Mouse (Mus musculus): Measurements from ENCODE around the gene Stoml2.

Gene Stoml2

GRCm38 (mm10) chr4:43031237-43031995, at the start of gene Stoml2:
Stoml2 (minus strand) TSS chr4:43031710.
- peak; percentile 91 for DNase-seq (ENCODE audit: extremely low read depth, insufficient read length, low spot score)

GRCm38 (mm10) chr4:43078071-43078718, 46.7 kb upstream of the Stoml2 start:
- DNase-seq (ENCODE audit: extremely low read depth, insufficient read length, low spot score), result no peak

GRCm38 (mm10) chr4:43074923-43075322, 43.4 kb upstream of the Stoml2 start:
- no peak for DNase-seq (ENCODE audit: extremely low read depth, insufficient read length, low spot score)

GRCm38 (mm10) chr4:43065471-43065870, 34.0 kb upstream of the Stoml2 start:
- no peak for DNase-seq (ENCODE audit: extremely low read depth, insufficient read length, low spot score)

GRCm38 (mm10) chr4:43060286-43060685, 28.8 kb upstream of the Stoml2 start:
- no peak for DNase-seq (ENCODE audit: extremely low read depth, insufficient read length, low spot score)

GRCm38 (mm10) chr4:43059697-43060096, 28.2 kb upstream of the Stoml2 start:
- DNase-seq (ENCODE audit: extremely low read depth, insufficient read length, low spot score), result no peak

- no peak for DNase-seq (ENCODE audit: extremely low read depth, insufficient read length, low spot score)
Measured at GRCm38 (mm10) chr4:43058753-43059654, 27.5 kb upstream of the Stoml2 start, which contains the start of gene Unc13b. Unc13b (plus strand) TSS chr4:43058953.

GRCm38 (mm10) chr4:43058392-43058752, 26.9 kb upstream of the Stoml2 start:
- DNase-seq (ENCODE audit: extremely low read depth, insufficient read length, low spot score), result no peak

GRCm38 (mm10) chr4:43057654-43058053, 26.1 kb upstream of the Stoml2 start:
- DNase-seq (ENCODE audit: extremely low read depth, insufficient read length, low spot score), result no peak

GRCm38 (mm10) chr4:43052627-43053026, 21.1 kb upstream of the Stoml2 start:
- DNase-seq (ENCODE audit: extremely low read depth, insufficient read length, low spot score), result no peak

- DNase-seq (ENCODE audit: extremely low read depth, insufficient read length, low spot score), result peak; percentile 60
Measured at GRCm38 (mm10) chr4:43047231-43047630, 15.7 kb upstream of the Stoml2 start.

GRCm38 (mm10) chr4:43046607-43047006, 15.1 kb upstream of the Stoml2 start:
- no peak for DNase-seq (ENCODE audit: extremely low read depth, insufficient read length, low spot score)

- DNase-seq (ENCODE audit: extremely low read depth, insufficient read length, low spot score), result peak; percentile 97
Measured at GRCm38 (mm10) chr4:43045659-43046302, 14.3 kb upstream of the Stoml2 start, which contains the start of gene Fam214b. Fam214b (minus strand) TSS chr4:43046220.

GRCm38 (mm10) chr4:43045285-43045658, 13.8 kb upstream of the Stoml2 start:
- no peak for DNase-seq (ENCODE audit: extremely low read depth, insufficient read length, low spot score)

GRCm38 (mm10) chr4:43044673-43045072, 13.2 kb upstream of the Stoml2 start:
- DNase-seq (ENCODE audit: extremely low read depth, insufficient read length, low spot score), result peak; percentile 26

GRCm38 (mm10) chr4:43043644-43044357, 12.3 kb upstream of the Stoml2 start:
- DNase-seq (ENCODE audit: extremely low read depth, insufficient read length, low spot score), result peak; percentile 55

GRCm38 (mm10) chr4:43040881-43041547, 9.5 kb upstream of the Stoml2 start:
- DNase-seq (ENCODE audit: extremely low read depth, insufficient read length, low spot score), result peak; percentile 69

- DNase-seq (ENCODE audit: extremely low read depth, insufficient read length, low spot score), result peak; percentile 99
Measured at GRCm38 (mm10) chr4:43040114-43040572, 8.6 kb upstream of the Stoml2 start.

- no peak for DNase-seq (ENCODE audit: extremely low read depth, insufficient read length, low spot score)
Measured at GRCm38 (mm10) chr4:43039609-43040008, 8.1 kb upstream of the Stoml2 start.
